Mouse (Mus musculus): ENCODE results near the gene Olfr128. TPM values are rescaled to one million over a fixed set of nuclear protein-coding genes. Genes with fewer than 3 reads are reported as not detected.

Gene Olfr128
- polyA plus RNA-seq (2014; fragmentation: Illumina TruSeq; extraction: RNeasy Lipid Tissue Mini Kit (QIAGEN cat#74804); ENCODE audit: low read depth, low replicate concordance): 7.1 TPM

DNA sequence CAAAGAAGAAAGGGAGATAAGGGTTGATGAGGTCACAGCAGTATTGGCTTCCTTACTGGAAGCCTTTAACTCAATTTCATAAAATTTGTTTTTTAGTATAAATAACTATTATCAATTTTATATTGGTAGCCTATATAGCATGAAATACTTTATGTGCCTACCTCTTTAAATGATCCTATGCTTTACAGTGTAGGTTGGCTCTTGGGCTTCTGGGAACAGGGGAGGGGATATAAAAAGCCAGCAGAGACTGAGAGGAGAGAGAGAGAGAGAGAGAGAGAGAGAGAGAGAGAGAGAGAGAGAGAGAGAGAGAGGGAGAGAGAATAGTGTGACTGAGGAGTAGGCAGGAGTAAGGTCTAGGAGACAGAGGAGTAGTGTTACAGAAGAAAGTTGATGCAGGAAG, at the start of gene Olfr128:
Gene Olfr128 (plus strand): TSS at position 301 of the 400 bp plus-strand sequence.

DNA sequence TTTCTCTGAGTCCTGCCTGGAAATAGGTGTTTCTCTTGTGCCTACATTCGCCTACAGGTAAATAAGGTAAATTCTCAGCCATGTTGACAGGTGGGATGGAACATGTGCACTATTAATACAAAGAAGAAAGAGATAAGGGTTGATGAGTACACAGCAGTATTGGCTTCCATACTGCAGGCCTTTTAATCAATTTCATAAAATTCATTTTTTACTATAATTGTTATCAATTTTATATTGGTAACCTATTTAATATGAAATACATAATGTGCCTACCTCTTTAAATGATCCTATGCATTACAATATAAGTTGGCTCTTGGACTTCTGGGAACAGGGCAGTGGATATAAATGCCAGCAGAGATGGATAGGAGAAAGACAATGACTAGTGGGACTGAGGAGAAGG, 20.2 kb upstream of the Olfr128 start, which contains the start of gene Olfr127:
Gene Olfr127 (plus strand): TSS at position 301 of the 400 bp plus-strand sequence.

DNA sequence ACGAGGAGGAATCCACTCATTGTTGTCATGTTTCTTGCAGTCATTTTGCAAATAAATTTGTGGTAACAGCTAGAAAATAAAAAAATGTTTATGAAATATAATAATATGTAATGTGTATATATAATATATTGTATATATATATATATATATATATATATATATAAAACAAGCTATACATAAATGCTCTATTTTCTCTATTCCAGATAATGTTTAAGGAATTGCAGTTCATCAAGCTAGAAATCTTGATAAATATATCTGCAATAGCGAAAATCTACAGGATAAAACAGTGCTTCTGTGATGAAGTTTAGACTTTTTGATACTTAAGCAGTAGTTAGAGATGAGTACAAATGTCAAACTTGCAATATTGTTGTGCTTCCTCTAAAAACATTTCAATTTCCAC, 32.6 kb downstream of the Olfr128 start, which contains the start of gene Olfr761:
Gene Olfr761 (minus strand): TSS at position 101 of the 400 bp plus-strand sequence.

Other genes starting within 250 kb of the Olfr128 start
- gene Olfr119, start 224.0 kb upstream of the Olfr128 start, polyA plus RNA-seq (2014; fragmentation: Illumina TruSeq; extraction: RNeasy Lipid Tissue Mini Kit (QIAGEN cat#74804); ENCODE audit: low read depth, low replicate concordance): not detected
- not detected for gene Olfr120, start 198.7 kb upstream of the Olfr128 start, polyA plus RNA-seq (2014; fragmentation: Illumina TruSeq; extraction: RNeasy Lipid Tissue Mini Kit (QIAGEN cat#74804); ENCODE audit: low read depth, low replicate concordance)
- gene Olfr121, start 171.7 kb upstream of the Olfr128 start, polyA plus RNA-seq (2014; fragmentation: Illumina TruSeq; extraction: RNeasy Lipid Tissue Mini Kit (QIAGEN cat#74804); ENCODE audit: low read depth, low replicate concordance): not detected
- gene Olfr122, start 151.9 kb upstream of the Olfr128 start, polyA plus RNA-seq (2014; fragmentation: Illumina TruSeq; extraction: RNeasy Lipid Tissue Mini Kit (QIAGEN cat#74804); ENCODE audit: low read depth, low replicate concordance): not detected
- gene Olfr123, start 127.0 kb upstream of the Olfr128 start, polyA plus RNA-seq (2014; fragmentation: Illumina TruSeq; extraction: RNeasy Lipid Tissue Mini Kit (QIAGEN cat#74804); ENCODE audit: low read depth, low replicate concordance): not detected
- not detected for gene Olfr124, start 120.7 kb upstream of the Olfr128 start, polyA plus RNA-seq (2014; fragmentation: Illumina TruSeq; extraction: RNeasy Lipid Tissue Mini Kit (QIAGEN cat#74804); ENCODE audit: low read depth, low replicate concordance)
- gene Olfr125, start 87.6 kb upstream of the Olfr128 start, polyA plus RNA-seq (2014; fragmentation: Illumina TruSeq; extraction: RNeasy Lipid Tissue Mini Kit (QIAGEN cat#74804); ENCODE audit: low read depth, low replicate concordance): not detected
- 1.5 TPM for gene Olfr126, start 73.1 kb upstream of the Olfr128 start, polyA plus RNA-seq (2014; fragmentation: Illumina TruSeq; extraction: RNeasy Lipid Tissue Mini Kit (QIAGEN cat#74804); ENCODE audit: low read depth, low replicate concordance)
- 3.0 TPM for gene Olfr127, start 20.1 kb upstream of the Olfr128 start, polyA plus RNA-seq (2014; fragmentation: Illumina TruSeq; extraction: RNeasy Lipid Tissue Mini Kit (QIAGEN cat#74804); ENCODE audit: low read depth, low replicate concordance)
- 1.4 TPM for gene Olfr761, start 32.5 kb downstream of the Olfr128 start, polyA plus RNA-seq (2014; fragmentation: Illumina TruSeq; extraction: RNeasy Lipid Tissue Mini Kit (QIAGEN cat#74804); ENCODE audit: low read depth, low replicate concordance)
- not detected for gene Olfr129, start 139.5 kb downstream of the Olfr128 start, polyA plus RNA-seq (2014; fragmentation: Illumina TruSeq; extraction: RNeasy Lipid Tissue Mini Kit (QIAGEN cat#74804); ENCODE audit: low read depth, low replicate concordance)
- gene Olfr130, start 143.4 kb downstream of the Olfr128 start, polyA plus RNA-seq (2014; fragmentation: Illumina TruSeq; extraction: RNeasy Lipid Tissue Mini Kit (QIAGEN cat#74804); ENCODE audit: low read depth, low replicate concordance): not detected
- gene Olfr131, start 168.1 kb downstream of the Olfr128 start, polyA plus RNA-seq (2014; fragmentation: Illumina TruSeq; extraction: RNeasy Lipid Tissue Mini Kit (QIAGEN cat#74804); ENCODE audit: low read depth, low replicate concordance): not detected
- not detected for gene Olfr132, start 214.0 kb downstream of the Olfr128 start, polyA plus RNA-seq (2014; fragmentation: Illumina TruSeq; extraction: RNeasy Lipid Tissue Mini Kit (QIAGEN cat#74804); ENCODE audit: low read depth, low replicate concordance)
- gene Olfr133, start 224.7 kb downstream of the Olfr128 start, polyA plus RNA-seq (2014; fragmentation: Illumina TruSeq; extraction: RNeasy Lipid Tissue Mini Kit (QIAGEN cat#74804); ENCODE audit: low read depth, low replicate concordance): not detected

Measured in testis, adult 10 weeks (tissue).